Mouse (Mus musculus) left cerebral cortex, postnatal 36 days (tissue): ENCODE data around the gene Pla2g2c. TPM values are rescaled to one million over a fixed set of nuclear protein-coding genes. Genes with fewer than 3 reads are reported as not detected.
A peak's percentile ranks its signal among the peaks of the same experiment; 100 is the strongest.

Experiments
- DNase-seq, 2 experiments: peaks; one replicate each; pipeline ENCODE4 v3.0.0; 2021 to 2022; ENCODE audit warnings: low spot score in 2 of 2, mixed read lengths in 1 of 2
- intact Hi-C: fragments of 180-260 bp; cut with DNase I; formaldehyde crosslinking; loops from one replicate; pipeline ENCODE4 v1.15.1; 2025
- total RNA-seq, 2 experiments: library from RNA; stranded (reverse); gene quantifications; 2 replicates each; pipeline ENCODE4 v1.2.3; 2021

Pla2g2c gene
- total RNA-seq, 2 experiments from 2014 or later: 0.22 to 0.39 TPM

DNA sequence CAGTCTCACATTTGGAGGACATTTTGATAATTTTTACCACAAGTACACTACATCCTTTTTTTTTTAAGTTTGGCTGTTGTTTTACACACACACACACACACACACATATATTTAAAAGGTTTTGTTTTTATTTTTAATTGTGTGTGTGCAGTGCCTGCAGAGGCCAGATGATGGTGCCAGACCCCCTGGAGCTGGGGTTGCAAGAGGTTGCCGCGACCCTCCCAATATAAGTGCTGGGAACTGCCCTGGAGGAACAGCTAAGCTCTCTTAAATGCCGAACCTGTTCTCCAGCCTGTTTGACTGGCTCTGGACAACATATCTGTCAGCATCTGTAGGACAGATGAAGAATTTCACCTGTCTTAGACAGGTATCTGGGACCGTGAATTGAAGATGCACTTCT is 20.4 kb upstream of the Pla2g2c start:
- intact Hi-C loops: loop anchor here (5.0 kb wide), 1 partner anchor 142 kb away; no protein-coding TSS in a partner anchor

DNA sequence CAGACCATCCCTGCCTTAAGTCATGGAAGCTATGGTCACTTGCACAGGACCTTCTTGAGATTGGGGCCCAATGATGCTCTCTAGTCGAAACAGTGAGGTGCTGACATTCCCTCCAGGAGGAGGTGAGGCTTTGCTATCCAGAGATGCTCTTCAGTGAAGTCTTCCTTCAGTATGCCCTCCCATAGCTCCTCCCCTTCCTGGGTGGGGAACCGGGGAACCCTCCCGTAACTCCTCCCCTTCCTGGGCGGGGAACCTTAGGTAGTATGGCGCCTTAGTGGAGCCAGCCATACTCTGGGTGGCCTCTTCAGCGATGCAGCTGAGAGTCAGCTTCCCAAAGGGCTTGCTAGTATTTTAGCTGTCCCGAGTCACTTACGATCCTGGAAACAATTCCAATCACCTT is 18.0 kb upstream of the Pla2g2c start:
- no peak for DNase-seq
- intact Hi-C loops: no loop called here

More for the DNA sequence above, 20.4 kb upstream of the Pla2g2c start:
- DNase-seq: no peak

DNA sequence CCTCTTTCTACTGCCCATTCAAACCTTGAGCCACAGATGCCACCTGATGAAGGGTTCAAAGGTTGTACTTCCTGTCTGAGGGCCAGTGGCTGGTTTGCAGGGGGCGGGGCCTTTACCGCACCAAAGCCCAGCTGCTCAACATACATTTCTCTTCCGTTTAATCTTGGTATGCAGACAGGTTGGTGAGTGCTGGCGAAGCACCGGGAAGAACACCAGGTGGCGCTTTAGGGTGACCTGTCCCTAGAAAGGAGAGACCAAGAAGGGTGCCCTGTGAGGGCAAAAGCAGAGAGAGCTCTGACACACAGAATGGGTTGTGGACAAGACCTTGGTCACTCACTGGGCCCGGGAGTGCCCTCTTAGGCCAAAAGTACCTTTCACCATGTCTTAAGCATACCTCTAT is 16.0 kb upstream of the Pla2g2c start:
- intact Hi-C loops: loop anchor here (1.0 kb wide), 1 partner anchor 143 kb away; no protein-coding TSS in a partner anchor
- no peak for DNase-seq

DNA sequence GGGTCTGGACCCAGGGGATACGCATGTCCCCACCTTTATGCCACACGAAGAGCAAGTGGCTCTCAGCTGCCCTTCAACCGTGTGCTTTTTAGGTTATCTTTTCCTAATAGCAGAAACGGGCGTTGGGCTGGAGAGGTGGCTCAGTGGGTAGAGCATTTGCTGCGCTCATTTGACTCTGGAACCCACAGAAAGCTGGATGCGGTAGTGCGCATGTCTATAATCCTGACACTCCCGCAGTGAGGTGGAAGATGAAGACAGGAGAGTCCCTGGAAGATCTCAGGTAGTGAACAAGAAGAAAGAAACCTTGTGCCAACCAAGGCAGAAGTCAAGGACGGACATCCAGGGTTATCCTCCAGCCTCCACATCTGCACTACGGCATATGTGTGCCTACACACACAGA is 15.3 kb upstream of the Pla2g2c start:
- DNase-seq: no peak
- intact Hi-C loops: no loop called here

DNA sequence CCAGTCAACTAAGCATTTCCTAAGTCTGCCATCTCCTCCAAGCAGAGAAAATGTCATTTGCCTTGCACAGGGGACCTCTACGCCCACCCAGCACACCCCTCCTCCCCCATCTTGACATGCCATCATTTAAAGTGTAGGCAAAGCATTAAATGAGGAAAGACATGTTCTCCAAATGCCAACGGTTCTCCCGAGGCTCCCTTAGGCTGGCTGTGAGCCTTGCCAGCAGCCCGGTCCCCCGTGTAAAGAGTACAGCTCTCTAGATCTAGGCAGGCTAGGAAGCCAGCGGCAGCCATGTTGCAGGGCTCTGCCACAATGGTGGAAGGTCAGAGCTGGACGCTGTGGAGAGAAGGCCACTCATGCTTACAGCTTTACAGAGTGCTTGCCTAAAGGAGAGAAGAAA is 14.6 kb upstream of the Pla2g2c start:
- no peak for DNase-seq
- intact Hi-C loops: no loop called here

DNA sequence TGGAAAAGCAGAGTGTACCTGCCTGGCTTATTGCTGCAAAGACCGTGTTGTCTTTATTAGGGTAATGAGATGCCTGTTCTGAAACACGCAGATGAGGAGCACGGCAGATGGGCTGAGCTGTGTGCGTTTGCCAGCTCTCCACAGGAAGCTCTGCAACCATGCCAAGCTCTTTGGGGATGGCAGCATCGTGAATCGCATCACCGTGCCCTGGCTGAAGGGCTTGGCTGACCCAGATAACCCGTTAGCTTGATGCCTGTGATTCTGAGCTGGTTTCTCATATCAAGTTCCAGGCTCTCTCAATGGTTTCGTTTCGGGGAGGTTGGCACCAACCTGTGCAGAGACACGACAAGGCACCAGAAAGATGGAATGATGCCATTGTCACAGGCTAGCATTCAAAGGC is 14.0 kb upstream of the Pla2g2c start:
- intact Hi-C loops: no loop called here
- DNase-seq: peak in 1 of 2 experiments; percentile 45

DNA sequence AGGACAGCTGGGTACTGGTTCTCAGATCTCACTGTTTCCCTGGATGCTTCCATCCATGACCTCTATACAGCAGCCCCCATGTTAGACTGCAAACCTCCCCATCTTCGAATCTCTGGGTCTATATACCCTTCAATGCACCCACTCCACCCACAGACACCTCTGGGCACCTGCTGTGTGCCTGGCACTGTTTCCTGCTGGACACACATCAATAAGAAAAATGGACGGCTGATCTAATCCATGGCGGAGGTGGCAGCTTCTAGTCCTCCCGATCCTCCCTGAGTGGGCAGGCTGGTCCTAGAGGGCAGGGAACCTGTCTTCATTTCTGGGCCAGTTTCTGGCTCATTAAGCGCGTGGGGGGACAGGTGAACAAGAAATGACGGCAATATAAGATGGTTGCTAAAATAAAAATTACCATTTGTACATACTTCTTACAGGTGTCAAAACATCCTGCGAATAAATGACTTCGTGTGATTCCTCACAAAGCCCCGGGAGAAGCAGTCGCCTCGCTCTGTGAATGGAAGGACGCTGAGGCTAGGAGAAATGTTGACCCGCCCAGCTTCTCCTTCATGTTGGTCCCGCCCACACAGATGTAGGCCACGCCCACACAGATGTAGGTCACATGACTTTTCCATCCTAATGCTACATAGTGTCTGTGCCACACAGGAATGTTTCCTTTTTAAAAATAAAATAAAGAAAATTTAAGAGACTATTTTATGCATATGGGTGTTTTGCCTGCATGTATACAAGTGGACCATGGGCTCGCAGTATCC is 13.4 kb upstream of the Pla2g2c start:
- no peak for DNase-seq
- intact Hi-C loops: no loop called here

DNA sequence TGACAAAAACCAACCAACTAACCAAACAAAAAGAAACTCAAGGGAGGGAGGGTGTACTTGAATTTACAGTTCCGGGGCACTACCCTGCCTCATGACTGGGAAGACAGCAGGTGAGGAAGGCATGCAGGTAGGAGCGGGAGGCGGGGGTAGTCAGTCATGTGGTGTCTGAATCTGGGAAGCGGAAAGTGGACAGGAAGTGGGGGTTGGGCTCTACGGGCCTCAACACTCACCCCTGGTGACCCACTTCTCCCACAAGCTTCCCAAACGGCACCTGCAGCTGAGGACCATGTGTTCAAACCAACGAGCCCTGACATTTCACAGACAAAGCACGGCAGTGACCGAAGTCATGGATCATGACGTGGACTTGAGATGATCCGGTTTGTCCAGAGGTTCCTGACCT is 12.5 kb upstream of the Pla2g2c start:
- intact Hi-C loops: no loop called here

DNA sequence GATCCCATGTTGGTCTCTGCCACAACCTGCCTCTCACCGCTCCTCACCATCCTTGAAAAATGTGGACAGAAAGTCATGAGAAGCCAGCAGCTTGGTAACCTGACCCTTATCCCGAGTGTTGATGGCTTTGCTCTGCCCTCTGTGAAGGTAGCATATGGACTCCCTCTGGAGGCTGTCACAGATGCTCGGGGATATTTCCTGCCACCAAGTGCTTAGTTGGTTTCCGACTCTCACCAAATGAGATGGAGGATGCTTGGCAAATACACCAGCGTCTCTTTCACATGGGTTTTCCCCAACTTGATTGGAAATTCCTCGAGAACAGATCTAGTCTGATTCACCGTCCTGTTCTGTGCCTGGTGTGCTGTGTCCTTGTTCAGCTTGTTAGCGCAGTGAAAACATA is 12.0 kb upstream of the Pla2g2c start:
- intact Hi-C loops: no loop called here
- DNase-seq: no peak

More for the DNA sequence above, 12.5 kb upstream of the Pla2g2c start:
- DNase-seq: no peak

DNA sequence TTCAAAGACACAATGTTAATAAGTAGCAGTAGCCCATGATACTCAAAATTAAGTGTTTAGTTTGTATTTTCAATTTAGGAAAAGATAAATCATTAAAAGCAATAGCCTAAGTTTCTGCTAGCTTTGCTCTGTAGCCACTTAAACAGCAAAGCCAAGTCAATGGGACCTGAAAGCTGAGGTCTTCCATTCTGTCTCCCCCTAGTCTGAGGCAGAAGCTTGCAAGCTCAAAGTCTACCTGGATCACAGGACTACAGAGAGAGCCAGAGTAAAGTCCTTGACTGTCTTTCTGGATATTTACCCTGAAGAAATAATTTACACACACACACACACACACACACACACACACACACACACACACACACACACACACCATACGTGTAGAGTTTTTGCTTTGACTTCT is 10.4 kb upstream of the Pla2g2c start:
- intact Hi-C loops: no loop called here
- DNase-seq: no peak

DNA sequence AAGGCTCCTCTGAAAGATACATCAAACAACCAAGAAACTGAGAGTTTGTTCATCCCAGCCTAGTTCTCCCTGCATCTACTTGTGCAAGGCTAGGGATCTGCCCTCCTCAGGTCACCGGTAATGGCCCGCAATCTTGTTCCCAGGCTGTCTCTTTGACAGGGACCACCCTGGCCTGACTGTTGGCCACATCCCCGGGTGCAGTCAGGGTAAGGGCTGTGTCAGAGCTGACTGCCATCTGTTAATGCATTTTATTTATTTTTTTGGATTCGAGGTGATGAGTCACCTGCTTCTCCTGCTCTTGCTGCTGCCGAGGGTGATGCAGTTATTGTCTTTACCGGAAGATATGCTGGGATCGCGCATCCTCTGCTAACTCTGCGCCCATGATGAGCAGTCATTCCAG is 7.9 kb upstream of the Pla2g2c start:
- DNase-seq: no peak
- intact Hi-C loops: no loop called here

DNA sequence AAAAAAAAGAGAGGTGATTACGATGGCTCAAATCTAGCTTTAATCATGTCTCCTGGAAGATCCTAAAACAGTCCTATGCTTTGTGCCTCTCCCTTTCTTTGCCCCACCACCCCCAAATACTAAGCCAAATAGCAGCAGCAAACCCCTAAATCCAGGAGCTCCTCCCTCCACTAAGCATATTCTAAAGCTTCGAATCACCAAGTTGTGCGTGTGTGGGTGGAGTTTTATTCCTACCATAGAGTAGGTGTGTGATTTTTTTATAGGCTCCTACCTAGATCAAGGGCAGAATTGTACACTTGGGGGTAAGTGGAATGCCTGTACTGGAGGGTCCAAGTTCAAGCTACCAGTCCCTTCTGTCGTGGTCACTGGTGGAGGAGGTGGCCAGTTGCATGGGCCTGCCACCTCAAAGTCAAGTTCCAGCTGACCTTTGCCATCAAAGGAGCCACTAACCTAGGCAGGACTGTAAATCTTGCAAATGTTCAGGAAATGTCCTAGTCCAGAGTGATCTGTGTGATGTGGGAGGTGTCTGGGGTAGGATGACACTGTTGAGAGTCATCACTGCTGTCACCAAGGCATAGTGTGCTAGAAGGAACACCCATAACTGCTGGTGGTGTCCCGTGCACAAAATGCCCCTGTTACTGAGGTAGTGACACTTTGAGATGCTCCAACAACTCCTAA is 5.9 kb upstream of the Pla2g2c start:
- no peak for DNase-seq
- intact Hi-C loops: no loop called here

DNA sequence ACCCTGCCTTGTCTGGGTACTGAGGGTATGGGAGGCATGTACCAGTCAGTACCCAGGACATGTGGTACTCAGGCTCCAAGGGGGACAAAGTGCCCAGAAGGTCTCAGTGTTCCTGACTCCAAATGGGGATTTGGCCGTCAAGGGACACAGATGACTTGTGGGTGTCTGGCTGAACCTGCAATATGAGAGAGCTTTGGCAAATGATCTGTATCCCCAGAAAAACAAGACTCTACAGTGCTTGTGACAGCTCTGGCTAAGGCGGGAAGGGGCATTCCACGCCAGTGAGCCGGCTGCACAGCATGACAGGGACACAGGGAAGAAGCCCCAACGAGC is 5.4 kb upstream of the Pla2g2c start:
- intact Hi-C loops: no loop called here
- no peak for DNase-seq

DNA sequence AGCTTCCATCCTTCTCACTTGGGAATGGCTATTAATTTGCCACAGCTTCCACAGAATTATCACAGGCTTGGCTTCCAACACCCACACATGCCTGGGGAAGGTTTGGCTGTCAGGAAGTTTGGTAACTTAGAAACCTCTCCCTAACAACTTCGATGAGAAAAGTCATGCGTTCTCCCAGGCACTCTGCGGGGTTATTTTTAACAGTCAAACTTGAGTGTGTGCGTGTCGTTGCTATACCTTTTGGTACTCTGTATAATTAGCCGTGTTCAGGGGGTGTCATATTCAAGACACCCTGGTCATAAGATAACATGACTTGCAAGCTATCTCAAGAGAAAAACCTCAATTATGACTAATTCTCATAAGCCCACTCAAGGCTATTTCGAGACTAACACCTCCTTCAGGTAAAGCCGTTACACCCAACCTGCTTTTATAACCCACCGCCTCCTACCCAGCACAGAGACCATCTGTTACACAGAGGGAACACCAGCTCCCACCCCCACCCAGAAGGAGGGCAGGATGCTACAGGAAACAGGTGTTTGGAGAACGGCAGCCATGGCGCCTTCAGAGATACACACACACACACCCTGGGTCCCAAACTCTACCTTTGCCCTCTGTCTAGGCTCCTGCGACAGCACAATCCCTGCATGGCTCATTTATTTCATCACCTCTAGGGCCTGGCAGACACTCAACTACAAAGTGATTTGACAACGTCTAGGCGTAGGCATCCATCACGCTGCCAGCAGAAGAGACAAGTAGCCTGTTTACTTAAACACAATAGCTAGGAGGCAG is 905 bp upstream of the Pla2g2c start:
- DNase-seq: peak; percentile 84 to 86
- intact Hi-C loops: loop anchor here (1.0 kb wide), 1 partner anchor 269 kb away; the partner anchor contains the start of gene Camk2n1

DNA sequence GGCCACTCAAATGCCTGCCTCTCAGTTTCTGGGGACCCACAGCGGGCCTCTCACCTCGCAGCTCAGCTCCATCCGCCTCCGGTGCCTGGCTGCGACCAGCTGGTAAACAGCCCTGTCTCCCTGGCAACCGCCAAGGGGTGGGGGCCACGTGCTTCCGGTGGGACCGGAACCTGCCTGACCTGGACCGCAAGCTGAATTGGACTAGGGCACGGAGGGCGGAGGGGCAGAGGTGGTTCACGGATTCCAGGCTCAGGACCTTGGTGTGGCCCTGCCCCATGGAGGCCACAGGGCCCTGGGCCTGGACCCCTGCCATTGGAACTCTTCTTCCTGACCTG is 502 bp downstream of the Pla2g2c start:
- peak; percentile 50 to 62 for DNase-seq
- intact Hi-C loops: no loop called here

DNA sequence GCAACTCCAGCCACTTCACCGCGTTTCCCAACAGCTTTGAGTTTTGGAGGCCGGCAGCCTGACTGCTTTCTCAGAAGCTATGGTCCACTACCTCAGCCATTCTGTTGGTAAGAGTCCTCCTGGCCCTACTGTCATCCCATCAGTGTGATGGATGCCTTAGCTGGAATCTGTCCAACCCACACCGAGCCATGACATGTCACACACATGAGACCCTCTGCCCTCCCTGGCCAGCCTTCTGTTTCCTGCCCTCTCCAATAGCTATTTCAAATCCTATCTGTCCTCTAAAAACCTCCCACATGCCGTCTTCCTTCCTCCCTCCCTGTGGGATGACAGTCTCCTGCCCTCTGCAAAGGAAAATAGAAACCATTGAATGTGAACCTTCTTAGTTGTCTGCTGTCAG is 1.2 kb downstream of the Pla2g2c start:
- intact Hi-C loops: no loop called here

DNA sequence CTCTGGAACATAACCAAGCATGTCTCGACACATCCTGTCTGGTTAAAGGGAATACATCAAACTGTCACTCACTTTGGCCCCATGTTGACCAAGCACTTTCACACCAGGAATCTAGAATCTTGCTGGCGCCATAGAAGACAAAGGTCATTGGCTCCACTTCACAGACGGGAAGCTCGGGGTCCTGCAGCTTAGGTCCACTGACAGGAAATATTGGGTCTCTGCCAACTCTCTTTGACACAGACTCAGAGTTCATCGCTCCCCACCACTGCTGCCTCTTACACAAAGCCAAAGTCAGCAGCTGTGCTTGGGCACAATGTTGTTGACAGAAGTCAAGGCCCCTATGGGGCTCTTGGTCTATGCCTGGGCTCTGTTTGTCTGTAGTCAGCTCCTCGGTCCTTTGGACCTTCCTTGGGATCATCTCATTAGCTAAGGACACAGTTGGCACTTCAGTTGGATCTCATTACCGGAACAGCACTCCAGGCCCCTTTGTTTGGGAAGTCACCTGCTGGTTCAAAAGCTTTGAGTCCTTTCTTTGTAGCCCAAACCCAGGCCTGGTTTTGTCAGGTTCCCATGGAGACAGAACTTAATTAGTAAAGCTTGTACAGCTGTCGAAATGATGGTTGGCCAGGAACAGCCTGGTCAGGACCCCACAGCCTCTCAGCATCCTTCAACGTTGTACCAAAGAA is 4.6 kb downstream of the Pla2g2c start:
- intact Hi-C loops: no loop called here
- DNase-seq: no peak

More for the DNA sequence above, 1.2 kb downstream of the Pla2g2c start:
- DNase-seq: peak in 1 of 2 experiments; percentile 16

DNA sequence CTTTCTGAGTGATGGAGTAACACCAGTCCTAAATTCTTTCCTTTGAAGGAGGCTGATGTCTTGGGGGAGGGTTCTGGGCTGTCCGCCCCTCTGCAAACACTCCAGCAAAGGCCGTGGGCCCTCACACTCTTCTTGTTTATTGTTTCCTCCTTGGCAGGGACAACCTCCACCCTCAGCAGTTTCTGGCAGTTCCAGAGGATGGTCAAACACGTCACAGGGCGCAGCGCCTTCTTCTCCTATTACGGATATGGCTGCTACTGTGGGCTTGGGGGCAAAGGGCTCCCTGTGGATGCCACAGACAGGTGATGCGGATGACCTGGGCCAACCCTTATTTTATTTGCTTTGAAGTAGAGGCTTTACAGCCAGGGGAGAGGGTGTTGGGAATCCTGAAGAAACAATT is 9.5 kb downstream of the Pla2g2c start:
- intact Hi-C loops: no loop called here
- no peak for DNase-seq

DNA sequence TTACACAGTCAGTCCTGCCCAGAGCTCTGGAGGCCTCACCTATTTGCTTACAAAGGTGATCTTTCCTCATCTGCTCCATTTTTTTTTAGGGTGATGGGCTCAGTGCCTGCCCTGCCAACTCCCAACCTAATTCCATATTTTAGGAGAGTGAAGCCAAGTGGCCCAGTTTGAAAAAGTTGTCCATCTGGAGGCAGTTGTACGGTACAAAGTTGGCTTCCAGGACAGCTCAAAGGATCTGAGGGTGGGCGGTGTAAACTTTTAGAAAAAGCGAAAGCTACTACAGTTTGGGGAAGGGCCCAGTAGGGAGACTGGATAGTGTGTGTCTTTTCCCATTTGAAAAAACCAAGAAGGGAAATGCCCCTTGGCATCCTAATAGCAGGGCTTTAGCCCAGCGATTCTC is 10.3 kb downstream of the Pla2g2c start:
- intact Hi-C loops: no loop called here
- no peak for DNase-seq

DNA sequence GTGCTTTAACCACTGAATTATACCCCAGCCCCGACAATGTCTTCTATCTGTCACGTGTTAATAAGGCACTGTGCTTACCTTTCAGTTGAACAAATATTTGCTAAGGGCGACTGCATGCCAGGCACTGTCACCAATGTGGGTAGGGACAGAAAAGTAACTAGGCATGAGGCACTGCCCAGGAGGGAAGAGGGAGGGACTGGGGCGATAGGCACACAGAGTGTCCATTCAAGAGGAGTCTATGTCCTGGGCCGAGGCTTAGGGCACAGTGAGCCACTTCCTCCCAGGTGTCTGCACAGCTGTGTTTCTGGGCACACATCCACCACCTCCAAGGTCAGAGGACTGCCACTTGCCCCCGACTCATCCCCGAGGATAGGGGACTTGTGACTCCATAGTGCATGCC is 12.4 kb downstream of the Pla2g2c start, which contains the start of gene Ubxn10:
Ubxn10 (minus strand) TSS at position 137 of the 400 bp plus-strand sequence.
- intact Hi-C loops: no loop called here
- DNase-seq: no peak
